Mouse (Mus musculus) lung, postnatal 10 days (tissue): ENCODE data around the gene Crisp3.
"Not testable (repeated sequence)": the region's sequence is repeated elsewhere in the genome, so short reads cannot be mapped to it uniquely, and the experiment has no call there.

Experiments used
- DNase-seq: peaks from one replicate; pipeline ENCODE4 v3.0.0; 2021

Gene Crisp3

DNA sequence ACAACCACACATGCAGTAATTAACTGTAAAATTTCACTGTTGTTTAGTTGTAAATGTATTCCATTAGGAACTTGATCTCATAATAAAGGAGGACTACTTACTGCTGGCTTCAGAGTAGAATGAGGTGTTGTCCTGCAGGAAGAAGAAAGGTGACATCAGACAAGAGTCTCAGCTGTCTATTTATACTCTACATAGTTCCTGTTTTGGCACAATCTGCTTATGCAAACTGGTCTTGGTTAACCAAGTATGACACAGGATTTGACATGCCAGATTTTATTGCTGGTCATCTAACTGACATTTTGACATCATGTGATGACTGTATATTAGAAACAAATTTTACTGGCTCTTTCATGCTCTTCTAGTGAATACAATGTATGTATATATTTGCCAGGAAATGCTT is at the start of gene Crisp3:
Gene Crisp3 (minus strand): TSS at position 154 of the 400 bp plus-strand sequence.
- no peak for DNase-seq

DNA sequence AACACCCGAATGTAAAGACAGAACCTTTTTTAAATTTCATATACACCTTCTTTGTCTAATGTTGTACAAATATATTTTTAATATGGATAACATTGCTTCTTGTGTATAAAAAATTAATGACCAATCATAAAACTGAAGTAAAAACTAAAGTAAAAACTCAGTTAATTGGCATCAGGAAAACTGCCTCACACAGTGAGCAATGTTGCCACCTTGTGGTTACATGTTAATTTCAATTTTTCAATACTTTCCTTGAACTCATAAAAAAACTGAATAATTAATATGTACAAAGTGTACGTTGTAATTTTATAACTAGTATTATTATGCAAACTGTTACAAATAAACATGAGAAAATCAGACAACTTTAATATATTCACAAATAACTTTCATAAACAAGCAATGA is 43.3 kb upstream of the Crisp3 start:
- no peak for DNase-seq

DNA sequence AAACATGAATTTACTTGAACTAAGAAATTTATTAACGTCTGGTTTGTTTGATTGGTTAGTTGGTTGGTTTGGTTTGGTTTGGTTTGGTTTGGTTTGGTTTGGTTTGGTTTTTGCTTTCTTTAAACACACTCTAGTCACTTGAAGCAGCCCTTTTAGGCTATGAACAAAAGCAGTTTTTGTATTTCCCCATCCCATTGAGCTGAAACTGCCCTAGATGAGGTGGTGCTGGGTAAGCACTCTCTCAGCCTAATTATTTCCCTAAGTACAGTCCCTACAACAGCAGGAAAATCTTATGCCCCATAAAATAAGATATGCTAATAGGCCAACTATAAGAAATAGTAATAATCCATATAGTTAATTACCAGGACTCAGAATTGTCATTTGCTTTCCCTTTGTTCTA is 33.4 kb upstream of the Crisp3 start:
- no peak for DNase-seq

DNA sequence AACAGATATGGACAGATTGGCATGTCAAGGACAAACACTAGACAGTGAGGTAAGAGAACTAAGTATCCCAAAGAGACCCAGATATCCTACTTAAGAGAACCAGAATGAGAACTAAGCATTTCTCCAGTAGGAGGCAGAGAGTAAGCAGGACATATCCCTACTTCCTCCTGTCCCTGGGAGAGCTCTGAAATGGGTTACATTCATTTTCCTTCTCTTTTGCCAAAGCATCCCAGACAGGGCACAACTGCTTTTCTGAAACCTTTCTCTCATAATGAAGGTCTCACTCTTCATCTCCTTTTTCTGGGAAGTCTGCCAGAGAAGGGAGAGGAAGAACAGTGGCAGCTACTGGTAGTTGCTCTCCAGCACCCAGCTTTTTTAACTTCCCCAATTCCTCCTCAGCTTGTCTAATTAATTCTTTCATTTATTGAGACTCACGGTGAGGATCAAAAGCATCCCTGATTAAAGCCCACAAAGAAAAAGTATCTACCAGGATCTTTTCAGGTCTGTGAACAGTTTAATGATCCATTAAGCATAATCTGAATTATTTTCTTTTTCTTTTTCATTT is 32.9 kb upstream of the Crisp3 start:
- no peak for DNase-seq

DNA sequence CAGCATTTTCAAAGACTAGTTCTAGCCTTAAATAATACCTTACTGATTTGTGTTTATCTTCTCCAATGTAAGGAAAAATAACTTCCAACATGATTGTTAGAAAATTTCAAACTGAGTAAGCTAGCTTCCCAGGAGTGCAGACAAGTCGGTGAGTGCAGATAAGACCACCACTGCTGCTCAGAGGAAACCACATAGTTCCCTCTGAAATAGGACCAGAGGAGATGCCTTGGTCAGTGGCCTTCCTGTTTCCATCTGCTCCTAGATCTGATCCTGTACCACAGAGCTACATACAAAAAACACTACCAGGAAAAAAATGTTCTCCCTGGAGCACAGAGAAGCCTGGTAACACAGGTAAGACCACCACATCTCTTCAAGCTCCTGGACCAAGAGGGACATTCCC is 10.4 kb upstream of the Crisp3 start:
- no peak for DNase-seq

DNA sequence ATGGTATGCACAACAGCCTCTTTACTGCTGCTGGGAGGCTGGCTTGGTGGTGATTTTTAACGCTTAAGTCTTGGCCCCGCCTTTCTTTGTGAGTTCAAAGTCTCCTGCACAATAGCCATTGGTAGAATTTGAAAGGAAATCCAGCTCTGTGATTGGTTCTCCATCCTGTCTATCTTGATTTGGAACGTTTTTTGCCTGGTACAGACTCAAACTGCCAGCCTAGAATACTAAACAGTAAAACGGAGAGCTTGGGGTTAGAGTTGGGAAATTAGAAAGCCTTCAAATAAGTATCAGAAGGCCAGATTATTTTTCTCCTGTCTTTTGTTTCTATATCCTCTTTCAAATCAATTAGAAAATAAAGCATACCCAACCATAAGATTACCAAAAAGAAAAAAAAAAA is 33.5 kb downstream of the Crisp3 start, which contains the start of gene Pgk2:
Gene Pgk2 (minus strand): TSS at position 101 of the 400 bp plus-strand sequence.
- DNase-seq: no peak

DNA sequence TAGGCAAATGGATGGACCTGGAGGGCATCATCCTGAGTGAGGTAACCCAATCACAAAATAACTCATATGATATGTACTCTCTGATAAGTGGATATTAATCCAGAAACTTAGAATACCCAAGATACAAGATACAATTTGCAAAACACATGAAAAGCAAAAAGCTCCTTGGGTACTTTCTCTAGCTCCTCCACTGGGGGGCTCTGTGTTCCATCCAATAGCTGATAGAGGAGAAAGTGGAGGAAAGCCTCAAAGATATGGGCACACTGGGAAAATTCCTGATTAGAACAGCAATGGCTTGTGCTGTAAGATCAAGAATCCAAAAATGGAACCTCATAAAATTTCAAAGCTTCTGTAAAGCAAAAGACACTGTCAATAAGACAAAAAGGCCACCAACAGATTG is 40.3 kb downstream of the Crisp3 start:
- DNase-seq: not testable (repeated sequence)

DNA sequence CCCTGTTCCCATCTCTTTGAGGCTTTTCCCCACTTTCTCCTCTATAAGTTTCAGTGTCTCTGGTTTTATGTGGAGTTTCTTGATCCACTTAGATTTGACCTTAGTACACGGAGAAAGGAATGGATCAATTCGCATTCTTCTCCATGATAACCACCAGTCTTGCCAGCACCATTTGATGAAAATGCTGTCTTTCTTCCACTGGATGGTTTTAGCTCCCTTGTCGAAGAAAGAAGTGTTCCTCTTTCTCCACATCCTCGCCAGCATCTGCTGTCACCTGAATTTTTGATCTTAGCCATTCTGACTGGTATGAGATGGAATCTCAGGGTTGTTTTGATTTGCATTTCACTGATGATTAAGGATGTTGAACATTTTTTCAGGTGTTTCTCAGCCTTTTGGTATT is 51.9 kb downstream of the Crisp3 start:
- DNase-seq: not testable (repeated sequence)
